7 mouse cellular contexts compared by ENCODE assay signal in the genomic region with DNA sequence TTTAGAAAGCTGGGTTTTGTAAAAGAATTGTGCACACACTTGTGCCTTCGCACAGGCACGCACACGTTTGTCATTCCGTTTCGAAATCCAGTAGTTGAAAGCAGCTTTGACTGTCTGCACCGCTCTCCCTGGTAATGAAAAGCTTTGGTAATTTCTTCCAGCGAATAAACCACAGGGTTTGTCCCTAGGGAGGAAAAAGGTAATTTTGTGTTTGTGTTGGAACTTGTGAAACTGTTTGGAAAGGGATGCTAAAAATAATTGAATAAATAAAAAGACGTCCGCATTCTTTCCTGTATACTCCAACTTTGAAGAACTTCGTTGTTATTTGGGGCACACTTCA. TPM values are rescaled to one million over a fixed set of nuclear protein-coding genes. Genes with fewer than 3 reads are reported as not detected.
DNase-seq lines count a peak whose midpoint lies in the region; ATAC-seq and TF ChIP-seq lines count a peak whose summit lies in the region.

No protein-coding gene starts in this region.

- no peaks in the 10 kb centered on the region for H3K9me3 ChIP-seq in forebrain, embryonic 14.5 days (replicated peaks; ENCODE audit: control insufficient read depth, low read length)
- H3K9me3 ChIP-seq in liver, embryonic 13.5 days (replicated peaks) = no peaks in the 10 kb centered on the region

- TF ChIP-seq CTCF in testis, adult 2 months (IDR thresholded peaks at IDR 0.05; ENCODE audit: control insufficient read depth, insufficient read depth, insufficient replicate concordance, low read depth, low read length) = no peak

- peak overlapping the region; percentile 66 for H3K9ac ChIP-seq in forebrain, embryonic 14.5 days (ENCODE audit: low read length)
- peak overlapping the region; percentile 74 for H3K9ac ChIP-seq in liver, embryonic 13.5 days

- WGBS in forebrain, embryonic 14.5 days = 12% methylated on average over 10 of the region's 10 CpGs
- WGBS in liver, embryonic 13.5 days (ENCODE audit: insufficient replicate concordance) = 10% methylated on average over 10 of the region's 10 CpGs

- no peaks in the 10 kb centered on the region for H3K27me3 ChIP-seq in testis, adult 2 months (ENCODE audit: control insufficient read depth, insufficient read depth, low read length)
- no peaks in the 10 kb centered on the region for H3K27me3 ChIP-seq in forebrain, embryonic 14.5 days (replicated peaks; ENCODE audit: control insufficient read depth, insufficient read depth, low read length)
- no peaks in the 10 kb centered on the region for H3K27me3 ChIP-seq in liver, embryonic 13.5 days

- H3K4me3 ChIP-seq in testis, adult 2 months (ENCODE audit: control insufficient read depth, low read depth, low read length) = peak overlapping the region; percentile 96
- H3K4me3 ChIP-seq in forebrain, embryonic 14.5 days (ENCODE audit: low read depth, low read length) = peak overlapping the region; percentile 57
- peak overlapping the region; percentile 71 for H3K4me3 ChIP-seq in liver, embryonic 13.5 days (replicated peaks)

- peak overlapping the region; percentile 78 for H3K27ac ChIP-seq in testis, adult 2 months (ENCODE audit: control insufficient read depth, insufficient read depth, low read depth, low read length)
- H3K27ac ChIP-seq in forebrain, embryonic 14.5 days (ENCODE audit: low read depth, low read length) = no peak overlapping the region
- peak overlapping the region; percentile 69 for H3K27ac ChIP-seq in liver, embryonic 13.5 days

- H3K4me2 ChIP-seq in forebrain, embryonic 14.5 days (ENCODE audit: low read length) = peak overlapping the region; percentile 88
- H3K4me2 ChIP-seq in liver, embryonic 13.5 days = peak overlapping the region; percentile 81

- H3K36me3 ChIP-seq in testis, adult 2 months (ENCODE audit: control insufficient read depth, insufficient read depth, low read length) = no peaks in the 10 kb centered on the region
- H3K36me3 ChIP-seq in forebrain, embryonic 14.5 days (ENCODE audit: control insufficient read depth, insufficient read depth, low read length) = no peaks in the 10 kb centered on the region
- H3K36me3 ChIP-seq in liver, embryonic 13.5 days = no peaks in the 10 kb centered on the region

- no peak; the same call in 1 of the 2 replicates for ATAC-seq in forebrain, embryonic 14.5 days
- peak; percentile 3; the same call in 1 of the 2 replicates for ATAC-seq in liver, embryonic 13.5 days (ENCODE audit: low read depth)
- no peak for ATAC-seq in activated CD4-positive, CD25-positive, alpha-beta regulatory T cell, adult 4 months

- DNase-seq in testis, postnatal 14 days (ENCODE audit: low spot score) = no peak
- peak; percentile 9 for DNase-seq in forebrain, embryonic 14.5 days (ENCODE audit: low spot score)
- no peak for DNase-seq in liver, embryonic 13.5 days
- no peak for DNase-seq in adrenal gland, adult 8-10 months
- DNase-seq in B cell, adult 2 months = no peak

- TF ChIP-seq POLR2A in testis, adult 2 months (IDR thresholded peaks at IDR 0.05; ENCODE audit: control insufficient read depth, low read depth, low read length) = no peak

- H3K4me1 ChIP-seq in testis, adult 2 months (ENCODE audit: control insufficient read depth, insufficient read depth, low read length) = peaks cover 13% of the 10 kb centered on the region
- H3K4me1 ChIP-seq in forebrain, embryonic 14.5 days (ENCODE audit: control insufficient read depth, insufficient read depth, low read length) = peaks cover 4% of the 10 kb centered on the region; the same call in 1 of the 2 replicates
- H3K4me1 ChIP-seq in liver, embryonic 13.5 days (replicated peaks) = peaks cover 48% of the 10 kb centered on the region

RNA-seq across cellular contexts. Expression of a gene that starts 35.7 kb away (rescaled TPM):
- polyA plus RNA-seq in testis, adult 2 months (2012; rRNA removed) = 2.7 and 3.7 TPM in 2 replicates
- 161 and 178 TPM in 2 replicates for polyA plus RNA-seq in forebrain, embryonic 14.5 days (2014; fragmentation: Nextera tagmentation; extraction: Ambion mirVana)
- polyA plus RNA-seq in liver, embryonic 13.5 days (2015; fragmentation: Nextera tagmentation; extraction: Ambion mirVana) = 78.7 and 98.3 TPM in 2 replicates
- 100 to 1,000 TPM; 190 to 229 TPM for polyA plus RNA-seq in activated CD4-positive, CD25-positive, alpha-beta regulatory T cell, adult 4 months (2017; shearing (Covaris generic))
- 10 to 100 TPM; 63.1 to 68.4 (median 67.8) TPM for total RNA-seq in adrenal gland, adult 8-10 months (2022)

Comparison
In these comparisons a context has a peak if more than half of its experiments do, and no peak if none do; other contexts are left out.
1. RNA of a gene that starts 35.7 kb away (polyA plus RNA-seq): 190 to 229 TPM in activated CD4-positive, CD25-positive, alpha-beta regulatory T cell, adult 4 months, 161 to 178 TPM in forebrain, embryonic 14.5 days and 78.7 to 98.3 TPM in liver, embryonic 13.5 days; 2.7 to 3.7 TPM in testis, adult 2 months; every median in the first group is over 10 times any median in the second.
2. Peak in every context shown above with its lines, with median percentiles within 50 percentile points of each other: H3K4me3 ChIP-seq.